Mouse (Mus musculus) lung, postnatal 4 days (tissue): ENCODE measurements around the gene Il17rd.
A peak's percentile ranks its signal among the peaks of the same experiment; 100 is the strongest.

ENCODE experiments used
- DNase-seq, 2 experiments: peaks; one replicate each; pipeline ENCODE4 v3.0.0; 2021

Il17rd gene

GRCm38 (mm10) chr14:27096779-27097178 is 58.0 kb downstream of the Il17rd start:
- DNase-seq, result peak; percentile 56 to 81

DNA sequence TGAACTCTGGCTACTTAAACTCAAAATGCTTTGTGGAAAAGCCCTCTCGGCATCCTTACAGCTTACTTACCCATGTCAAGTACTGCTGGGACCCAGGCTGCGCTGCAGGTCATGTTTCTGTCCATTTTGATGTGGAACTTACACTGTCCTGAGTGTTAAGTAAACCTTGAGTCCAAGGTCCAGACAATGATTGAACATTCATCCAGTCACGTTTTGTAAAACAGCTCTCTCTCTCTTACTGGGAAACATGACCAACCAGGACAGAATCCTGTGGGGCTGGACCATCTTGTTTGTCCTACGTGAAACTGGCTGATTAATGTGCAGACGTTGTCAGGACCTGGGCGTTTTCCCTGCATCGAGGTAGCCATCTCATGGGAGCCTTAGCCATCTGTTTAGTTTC is 63.0 kb downstream of the Il17rd start:
- DNase-seq, result no peak

DNA sequence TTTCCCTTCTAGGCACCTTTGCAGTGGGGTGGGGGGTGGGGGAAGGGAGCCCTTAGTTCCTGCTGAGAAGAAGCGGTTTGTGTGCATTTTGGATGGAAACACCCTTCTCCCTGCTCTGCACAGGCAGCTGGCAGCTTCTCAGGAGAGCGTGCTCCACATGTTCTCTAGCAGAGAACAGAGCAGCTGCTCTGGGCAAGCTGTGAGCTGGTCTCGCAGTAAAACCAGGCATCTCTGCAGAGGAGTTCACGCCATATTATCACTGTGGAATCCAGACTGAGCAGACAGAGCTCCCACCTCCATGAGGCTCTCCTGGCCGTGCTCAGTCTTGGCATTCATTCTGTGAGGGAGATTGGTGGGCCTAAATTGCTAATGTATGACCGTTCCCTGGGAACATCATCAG is 64.0 kb downstream of the Il17rd start:
- no peak for DNase-seq

DNA sequence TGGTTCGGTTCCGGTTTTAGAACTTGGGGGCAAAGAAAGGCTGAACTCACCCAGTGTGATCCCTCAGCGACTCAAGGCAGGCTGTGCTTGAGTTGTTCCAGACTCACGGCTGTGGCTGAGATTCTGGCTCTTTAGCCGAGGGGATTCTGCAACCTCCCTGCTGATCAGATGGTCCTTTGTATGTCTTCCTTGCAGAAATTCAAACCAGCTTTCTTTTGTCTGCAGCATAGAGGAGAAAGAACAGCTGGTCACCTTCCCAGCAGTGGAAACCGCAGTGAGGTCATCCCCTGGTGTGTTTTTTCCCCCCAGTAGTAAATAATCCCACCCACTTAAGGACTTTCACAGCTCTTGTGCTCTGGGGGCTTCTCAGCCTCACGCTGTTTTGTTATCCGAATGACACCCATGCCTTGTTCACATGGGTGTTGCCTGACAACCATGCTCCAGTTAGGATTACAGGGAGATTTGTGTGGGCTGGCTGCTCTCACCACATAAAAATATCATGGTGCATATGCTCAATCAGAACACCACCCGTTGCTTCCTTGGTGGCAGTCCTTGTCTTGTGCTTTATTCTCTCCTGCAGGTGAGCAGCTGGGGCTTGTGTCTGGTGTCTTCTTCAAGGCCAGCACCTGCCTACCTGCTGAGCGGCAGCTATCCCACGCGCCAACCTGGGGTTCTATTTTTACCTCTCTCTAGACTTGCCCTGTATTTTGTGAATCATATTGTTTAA is 67.2 kb downstream of the Il17rd start:
- peak in 1 of 2 experiments; percentile 32 for DNase-seq

DNA sequence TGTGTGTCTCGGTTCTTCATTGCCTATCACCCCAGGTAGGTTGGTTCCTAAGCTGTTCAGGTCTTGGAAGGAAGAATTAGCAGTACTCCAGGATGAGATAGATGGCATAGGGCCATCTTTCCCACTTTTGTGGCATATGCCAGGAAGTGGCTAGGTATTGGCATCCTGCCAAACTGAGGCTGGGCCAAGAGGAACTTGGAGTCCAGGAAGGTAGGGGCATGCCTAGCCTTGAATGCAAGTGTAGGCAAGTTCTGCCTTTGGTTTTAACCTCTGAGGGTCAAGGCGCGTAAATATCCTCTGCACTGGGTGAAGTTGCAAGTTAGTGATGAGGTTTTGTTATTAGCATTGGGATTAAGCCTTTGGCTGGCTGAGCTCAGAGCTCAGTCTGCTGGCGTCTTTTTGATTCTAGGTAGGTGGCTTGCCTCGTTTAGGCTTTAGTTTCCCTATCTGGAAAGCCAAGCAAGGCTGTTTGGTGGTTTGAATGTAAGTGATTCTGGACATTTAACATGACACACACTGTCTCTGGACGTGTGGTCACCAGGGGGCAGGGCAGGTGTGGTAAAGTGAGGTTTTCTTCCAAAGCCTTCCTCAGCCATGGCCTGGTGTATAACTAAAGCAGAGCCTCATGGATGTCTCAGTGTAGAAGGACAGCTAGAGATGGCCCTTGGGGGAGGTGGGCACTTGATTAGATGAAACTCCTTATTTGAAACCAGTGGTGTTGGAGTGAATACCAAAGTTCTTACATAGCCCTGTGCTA is 70.2 kb downstream of the Il17rd start:
- DNase-seq, result peak; percentile 48 to 56

DNA sequence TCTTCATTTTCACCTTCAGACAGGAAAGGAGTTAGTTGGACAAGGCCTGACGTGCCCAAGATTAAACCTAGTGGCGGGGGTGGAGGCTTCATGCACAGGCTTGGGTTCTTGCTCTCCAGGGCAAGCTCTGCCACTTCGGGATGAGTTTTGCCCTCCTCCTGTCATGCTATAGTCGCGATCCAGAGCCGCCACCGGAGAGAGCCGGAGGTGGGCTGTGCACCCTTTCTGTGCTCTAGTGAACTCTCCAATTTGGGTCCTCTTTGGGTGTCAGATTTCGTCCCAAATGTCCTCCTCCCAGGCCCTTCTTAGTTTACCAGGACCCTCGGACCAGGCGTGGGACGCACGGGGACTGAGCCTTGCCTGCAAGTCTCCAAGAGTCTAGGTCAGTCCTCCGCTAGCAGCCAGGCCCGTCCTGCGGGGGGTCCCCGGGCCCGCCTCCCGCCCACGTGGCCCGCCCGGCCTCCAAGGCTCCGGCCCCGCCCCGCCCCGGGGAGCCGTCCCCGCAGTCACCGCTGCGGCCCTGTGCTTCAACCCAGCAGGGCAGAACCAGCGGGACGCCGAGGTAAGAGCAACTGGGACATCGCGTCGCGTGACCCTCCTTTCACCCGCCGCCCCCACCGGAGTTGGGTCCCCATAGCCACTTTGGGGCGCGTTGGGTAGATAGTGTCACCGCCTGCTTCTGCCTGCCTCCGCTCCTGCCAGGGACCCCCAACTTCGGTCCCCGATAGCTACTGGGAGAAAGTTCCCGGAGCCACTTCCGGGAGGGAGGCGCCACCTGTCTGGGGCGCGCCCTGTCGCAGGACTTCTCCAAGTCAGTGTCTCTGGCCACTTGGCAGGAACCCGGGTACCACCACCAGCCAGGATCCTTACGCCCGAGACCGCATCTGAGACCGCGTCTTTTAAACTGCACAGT is 75.9 kb downstream of the Il17rd start, which contains the start of gene Arhgef3:
Gene Arhgef3 (plus strand): TSS at position 538 of the 913 bp plus-strand sequence.
- peak; percentile 66 to 84 for DNase-seq

DNA sequence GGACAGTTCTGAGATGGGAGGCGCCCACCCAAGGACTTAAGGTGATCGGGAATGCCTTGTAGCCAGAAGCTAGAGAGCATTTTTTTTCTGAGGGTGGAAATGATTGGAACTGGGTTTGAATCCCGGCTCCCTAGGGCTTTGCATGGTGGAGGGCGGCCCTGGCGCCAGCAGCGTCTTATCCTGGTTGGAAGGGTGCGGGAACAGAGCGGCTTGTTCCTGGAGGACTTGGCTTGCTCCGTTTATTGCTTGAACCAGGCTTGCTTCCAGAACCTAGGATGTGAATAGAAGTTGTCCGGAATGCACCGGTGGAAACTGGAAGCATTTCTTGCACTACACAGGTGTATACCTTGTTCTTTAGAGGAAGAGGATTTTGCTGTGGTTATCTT is 76.5 kb downstream of the Il17rd start:
- no peak for DNase-seq

GRCm38 (mm10) chr14:27115991-27116390 is 77.2 kb downstream of the Il17rd start:
- no peak for DNase-seq

- no peak for DNase-seq
Observed at GRCm38 (mm10) chr14:27116577-27117165, 77.9 kb downstream of the Il17rd start.

- DNase-seq, result no peak
Observed at GRCm38 (mm10) chr14:27118546-27118945, 79.8 kb downstream of the Il17rd start.

GRCm38 (mm10) chr14:27122646-27123045 is 83.9 kb downstream of the Il17rd start:
- DNase-seq, result no peak

DNA sequence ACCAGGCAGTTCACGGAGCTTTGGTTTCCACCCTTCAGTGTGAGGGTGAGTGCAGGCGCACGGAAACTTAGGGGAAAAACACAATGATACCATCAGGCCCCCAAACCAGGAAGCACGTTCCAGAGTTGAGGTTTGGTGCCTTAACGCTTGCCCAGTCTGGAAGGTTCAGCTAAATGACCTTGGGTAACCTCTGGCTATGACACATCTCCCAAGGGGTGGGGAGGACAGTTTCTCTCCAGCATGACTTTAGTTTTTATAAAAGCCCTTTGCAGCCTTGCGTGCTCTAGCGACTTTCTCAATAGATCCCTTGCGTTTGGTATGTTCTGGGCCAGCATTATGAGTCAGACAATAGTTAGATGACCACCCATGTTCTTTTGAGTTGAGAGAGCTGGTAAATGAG is 84.8 kb downstream of the Il17rd start:
- no peak for DNase-seq

GRCm38 (mm10) chr14:27130031-27130430 is 91.3 kb downstream of the Il17rd start:
- DNase-seq, result no peak

GRCm38 (mm10) chr14:27130676-27131075 is 91.9 kb downstream of the Il17rd start:
- no peak for DNase-seq

- DNase-seq, result no peak
Observed at GRCm38 (mm10) chr14:27131521-27131920, 92.8 kb downstream of the Il17rd start.

DNA sequence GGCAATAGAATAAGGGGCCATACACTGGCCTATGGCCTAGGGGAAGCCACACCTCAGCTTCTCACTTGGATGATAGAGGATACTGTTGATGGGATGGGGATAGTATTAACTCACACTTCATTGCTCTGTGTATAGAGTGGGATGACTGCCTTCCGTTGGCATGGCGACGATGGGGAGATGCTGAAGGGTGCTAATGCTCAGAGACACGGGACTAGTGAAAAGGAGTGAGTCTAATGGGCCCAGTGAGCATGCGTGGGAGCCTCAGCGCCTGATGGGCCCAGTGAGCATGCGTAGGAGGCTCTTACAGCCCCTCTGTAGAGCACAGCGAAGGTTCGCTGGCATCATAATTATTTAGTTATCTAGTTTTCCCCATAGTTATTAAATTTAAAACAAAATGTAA is 100.2 kb downstream of the Il17rd start:
- DNase-seq, result no peak

DNA sequence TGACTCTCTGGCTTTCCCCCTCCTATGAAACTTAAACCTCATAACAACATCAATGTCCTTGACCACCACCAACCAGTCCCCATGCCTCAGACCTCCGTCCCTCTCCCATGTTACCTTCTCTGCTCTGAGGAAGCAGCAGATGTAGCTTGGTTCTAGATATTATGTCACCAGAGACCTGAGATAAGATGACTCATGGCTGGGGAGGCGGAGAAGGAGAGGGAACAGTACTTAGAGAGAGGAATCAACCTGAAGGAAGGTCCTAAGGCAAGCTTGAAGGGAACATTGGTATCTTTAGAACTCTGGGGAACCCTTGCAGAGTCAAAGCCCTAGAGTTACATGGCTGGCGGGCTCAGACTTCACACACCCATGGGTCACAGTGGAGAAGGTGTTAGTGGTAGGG is 101.2 kb downstream of the Il17rd start:
- no peak for DNase-seq

- DNase-seq, result no peak
Observed at GRCm38 (mm10) chr14:27141486-27141885, 102.7 kb downstream of the Il17rd start.

DNA sequence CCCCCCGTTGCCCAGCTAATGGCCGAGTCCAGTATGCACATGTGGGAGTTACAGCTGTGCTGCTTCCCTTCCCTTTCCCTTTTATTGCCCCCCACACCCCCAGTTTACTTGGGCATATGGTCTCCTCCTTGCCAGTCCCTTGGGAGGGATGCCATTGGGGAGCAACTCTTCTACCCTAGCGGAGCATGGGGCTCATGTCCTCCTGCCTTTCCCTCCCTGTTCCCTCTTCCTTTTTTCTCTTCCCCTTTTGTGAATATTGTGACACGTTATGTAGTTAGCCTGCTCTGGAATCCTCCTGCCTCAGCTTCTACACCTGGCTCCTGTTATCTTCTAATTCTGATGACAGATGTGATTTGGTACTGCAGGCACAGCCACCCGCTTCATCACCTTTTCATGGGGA is 103.9 kb downstream of the Il17rd start:
- no peak for DNase-seq

DNA sequence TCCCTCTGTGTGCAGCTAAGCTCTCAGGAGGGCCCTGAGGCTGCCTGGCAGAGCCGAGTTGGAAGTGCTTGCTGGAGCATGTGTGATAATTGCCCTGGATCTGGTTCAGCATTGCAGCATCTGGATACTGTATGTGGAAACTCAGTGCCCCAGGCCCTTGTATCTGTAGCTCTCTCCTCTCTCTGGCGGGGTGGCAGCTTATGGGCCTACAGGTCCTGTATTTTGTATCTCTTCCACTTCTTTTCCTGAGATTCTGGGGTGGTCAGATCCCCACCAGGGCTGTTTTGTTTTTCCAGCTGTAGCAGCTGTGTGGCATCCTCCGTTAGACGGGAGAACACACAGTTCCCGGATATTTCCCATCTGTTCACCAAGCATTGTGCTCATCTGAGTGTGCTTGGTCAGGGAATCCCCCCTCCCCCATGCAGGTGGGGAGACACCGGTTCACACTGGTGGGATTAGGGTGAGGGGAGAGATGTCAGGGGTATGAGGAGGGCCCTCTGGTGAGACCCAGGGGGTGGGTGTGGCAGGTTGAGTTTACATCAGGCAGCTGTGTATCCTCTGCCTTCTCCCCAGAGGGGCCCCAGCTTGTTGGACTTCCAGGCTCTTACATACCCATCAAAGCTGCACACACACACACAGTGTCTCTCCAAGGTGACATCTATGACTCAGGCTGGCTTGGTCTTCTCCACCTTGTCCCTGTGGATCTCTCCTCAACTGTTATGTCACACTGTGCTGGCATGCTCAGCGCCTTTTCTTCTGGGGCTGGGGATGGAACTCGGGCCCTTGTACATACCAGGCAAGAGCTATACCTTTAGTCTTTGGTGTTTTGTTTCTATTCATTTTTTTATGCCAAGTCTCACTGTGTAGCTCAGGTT is 106.7 kb downstream of the Il17rd start:
- peak in 1 of 2 experiments; percentile 55 for DNase-seq

DNA sequence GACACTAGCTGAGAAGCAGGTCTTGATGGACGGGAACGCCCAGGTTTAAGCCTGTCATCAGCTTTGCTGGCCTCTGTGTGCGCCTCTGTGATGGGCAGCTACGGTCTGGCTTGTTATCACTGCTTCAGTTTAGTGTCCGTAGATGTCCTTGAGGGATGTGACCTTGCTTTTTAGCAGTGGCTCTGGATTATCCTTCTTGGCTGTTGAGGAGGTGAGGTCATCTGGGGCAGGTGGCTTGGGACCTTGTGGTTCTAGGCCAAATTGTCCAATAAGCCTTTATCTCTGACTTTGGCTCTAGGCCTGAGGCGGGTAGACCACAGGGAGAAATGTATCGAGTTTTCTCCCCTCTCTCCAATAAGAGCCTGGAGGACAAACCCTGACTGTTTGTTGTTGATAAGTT is 109.0 kb downstream of the Il17rd start:
- no peak for DNase-seq

DNA sequence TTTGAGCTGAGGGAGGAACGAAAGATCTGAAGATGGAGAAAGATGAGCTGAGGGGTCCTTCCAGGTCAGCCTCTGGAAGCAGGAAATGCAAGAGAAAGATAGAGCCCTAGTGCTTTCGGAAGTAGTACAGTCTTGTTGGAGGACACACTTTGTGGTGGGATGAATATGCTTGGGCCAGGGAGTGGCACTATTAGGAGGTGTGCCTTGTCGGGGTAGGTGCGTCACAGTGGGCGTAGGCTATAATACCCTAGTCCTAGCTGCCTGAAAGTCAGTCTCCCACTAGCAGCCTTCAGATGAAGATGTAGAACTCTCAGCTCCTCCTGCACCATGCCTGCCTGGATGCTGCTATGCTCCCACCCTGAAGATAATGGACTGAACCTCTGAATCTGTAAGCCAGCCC is 110.7 kb downstream of the Il17rd start:
- DNase-seq, result no peak
